Mouse (Mus musculus) heart, embryonic 11.5 days (tissue): ENCODE results near the gene Atp5d. TPM values are rescaled to one million over a fixed set of nuclear protein-coding genes. Genes with fewer than 3 reads are reported as not detected.

Experiments
- ATAC-seq: fragments of 200-750 bp; cut with Nextera tagmentation; replicated peaks from 2 replicates; pipeline ENCODE4 v1.8.0; 2017; ENCODE audit warnings: moderate library complexity; ENCODE audit not compliant: insufficient number of reproducible peaks, low FRiP score, low TSS enrichment
- H3K27ac ChIP-seq: fragments of 300-500 bp; sonication (generic); 2 replicates; pipeline ENCODE4 v1.5.1; 2014; ENCODE audit warnings: mild to moderate bottlenecking, low read depth, low read length
- H3K27me3 ChIP-seq: fragments of 300-500 bp; sonication (generic); 2 replicates; pipeline ENCODE4 v1.6.1; 2014; ENCODE audit warnings: mild to moderate bottlenecking, low read length, mixed read lengths; ENCODE audit not compliant: control insufficient read depth, insufficient read depth
- H3K36me3 ChIP-seq: fragments of 300-500 bp; sonication (generic); 2 replicates; pipeline ENCODE4 v1.6.1; 2014; ENCODE audit warnings: mild to moderate bottlenecking, low read length, moderate library complexity, mixed read lengths; ENCODE audit not compliant: control insufficient read depth, insufficient read depth
- H3K4me1 ChIP-seq: fragments of 300-500 bp; sonication (generic); 2 replicates; pipeline ENCODE4 v1.6.1; 2014; ENCODE audit warnings: low read length; ENCODE audit not compliant: control insufficient read depth, insufficient read depth
- H3K4me2 ChIP-seq: fragments of 300-500 bp; sonication (generic); 2 replicates; pipeline ENCODE4 v1.6.1; 2014; ENCODE audit warnings: mild to moderate bottlenecking, moderate library complexity
- H3K4me3 ChIP-seq: fragments of 300-500 bp; sonication (generic); 2 replicates; pipeline ENCODE4 v1.5.1; 2014; ENCODE audit warnings: low read depth, low read length
- H3K9ac ChIP-seq: fragments of 300-500 bp; sonication (generic); 2 replicates; pipeline ENCODE4 v1.6.1; 2014; ENCODE audit warnings: mild to moderate bottlenecking, low read depth, low read length, moderate library complexity
- H3K9me3 ChIP-seq: fragments of 300-500 bp; sonication (generic); replicated peaks from 2 replicates; pipeline ENCODE4 v1.6.1; 2016; ENCODE audit warnings: low read length; ENCODE audit not compliant: control insufficient read depth
- WGBS: fragments of 180-500 bp; shearing (Covaris S2); extraction: QIAGEN DNeasy Blood & Tissue Kit; methylation state at CpG from one replicate; pipeline ENCODE4 v1.1.7; 2014; ENCODE audit not compliant: insufficient replicate concordance; 5-methylcytosine and 5-hydroxymethylcytosine counted together
- polyA plus RNA-seq: library from polyadenylated mRNA; unstranded; fragments of >200 nt; fragmentation: Nextera tagmentation; extraction: Ambion mirVana; gene quantifications from 2 replicates; pipeline ENCODE4 v1.2.1, GENCODE M21; 2014

Atp5d gene
- polyA plus RNA-seq, 1 experiment from 2014 or later = 785 TPM

DNA sequence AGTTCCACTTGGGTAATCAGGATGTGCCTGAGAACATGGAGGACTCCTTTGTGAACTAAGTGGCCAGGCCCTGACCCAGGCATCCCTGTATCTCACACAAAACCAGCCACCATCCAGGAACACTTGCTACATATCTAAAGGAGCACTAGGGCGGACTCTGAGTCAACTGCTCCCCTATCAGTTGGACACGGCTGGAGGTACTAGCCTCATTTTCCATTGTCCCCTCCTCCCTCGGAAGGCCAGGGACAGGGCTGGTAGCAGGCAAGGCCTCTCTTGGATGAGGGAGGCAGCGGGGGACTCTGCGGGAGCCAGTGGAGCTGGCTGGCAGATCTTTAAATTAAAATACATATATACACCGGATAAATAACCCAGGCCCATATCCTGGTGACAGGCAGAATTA lies 55.5 kb downstream of the Atp5d start:
- ATAC-seq = no peak
- Histone ChIP-seq H3K36me3 (no peaks in the 10 kb centered on the region), H3K4me1 (0 out of 2 replicates have a peak, but pooled peaks cover 8% of the 10 kb centered on the region), H3K9me3 (no peaks in the 10 kb centered on the region), H3K4me3 (no peak overlapping the region), H3K4me2 (no peak overlapping the region), H3K27ac (no peak overlapping the region), H3K9ac (no peak overlapping the region), H3K27me3 (peaks cover 30% of the 10 kb centered on the region)
- 50% methylated on average over 6 of the region's 6 CpGs for WGBS

DNA sequence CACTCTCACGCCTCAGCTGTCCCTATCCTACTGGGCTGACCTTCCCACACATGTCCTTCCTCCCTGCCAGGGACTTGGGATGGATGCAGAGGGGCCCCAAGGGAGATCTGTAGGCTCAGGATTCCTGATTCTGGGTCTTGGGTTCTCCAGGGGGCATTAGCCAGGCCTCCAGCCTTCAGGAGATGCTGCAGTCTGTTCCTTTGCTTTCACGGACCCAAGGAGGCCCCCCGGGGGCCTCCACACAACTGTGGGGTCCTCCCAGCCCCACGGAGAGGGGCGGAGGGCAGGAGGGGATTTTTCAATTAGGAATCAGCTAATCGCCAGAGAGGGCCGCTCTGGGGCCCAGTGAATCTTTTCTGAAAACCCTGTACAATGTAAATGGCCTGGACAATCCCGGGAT lies 56.0 kb downstream of the Atp5d start:
- Histone ChIP-seq H3K4me3 (no peak overlapping the region), H3K4me1 (0 out of 2 replicates have a peak, but pooled peaks cover 8% of the 10 kb centered on the region), H3K4me2 (no peak overlapping the region), H3K36me3 (no peaks in the 10 kb centered on the region), H3K27me3 (peaks cover 27% of the 10 kb centered on the region), H3K9ac (no peak overlapping the region), H3K9me3 (no peaks in the 10 kb centered on the region), H3K27ac (no peak overlapping the region)
- no peak for ATAC-seq
- 56% methylated on average over 8 of the region's 8 CpGs for WGBS

Other genes starting within 250 kb of the Atp5d start
- gene Cfd, start 247.8 kb upstream of the Atp5d start, polyA plus RNA-seq = not detected in 2 replicates
- 30.9 and 32.0 TPM in 2 replicates for gene Med16, start 229.7 kb upstream of the Atp5d start, polyA plus RNA-seq
- gene Gm26602, start 227.8 kb upstream of the Atp5d start, polyA plus RNA-seq = 8.1 TPM in 1 of 2 replicates, not detected in the other
- 0.15 and 0.31 TPM in 2 replicates for gene Kiss1r, start 221.7 kb upstream of the Atp5d start, polyA plus RNA-seq
- gene R3hdm4, start 217.4 kb upstream of the Atp5d start, polyA plus RNA-seq = 87.6 and 89.2 TPM in 2 replicates
- 4.3 and 12.7 TPM in 2 replicates for gene Arid3a, start 211.6 kb upstream of the Atp5d start, polyA plus RNA-seq
- gene Wdr18, start 178.5 kb upstream of the Atp5d start, polyA plus RNA-seq = 89.8 and 97.6 TPM in 2 replicates
- 0.19 and 0.20 TPM in 2 replicates for gene Grin3b, start 167.9 kb upstream of the Atp5d start, polyA plus RNA-seq
- gene Tmem259, start 154.3 kb upstream of the Atp5d start, polyA plus RNA-seq = 12.8 and 15.6 TPM in 2 replicates
- gene Cnn2, start 150.0 kb upstream of the Atp5d start, polyA plus RNA-seq = 405 and 420 TPM in 2 replicates
- gene Abca7, start 142.1 kb upstream of the Atp5d start, polyA plus RNA-seq = 2.1 and 2.8 TPM in 2 replicates
- 6.2 and 7.5 TPM in 2 replicates for gene Arhgap45, start 122.0 kb upstream of the Atp5d start, polyA plus RNA-seq
- gene Polr2e, start 98.8 kb upstream of the Atp5d start, polyA plus RNA-seq = 160 and 182 TPM in 2 replicates
- gene Gpx4, start 91.5 kb upstream of the Atp5d start, polyA plus RNA-seq = 711 and 729 TPM in 2 replicates
- 8.4 and 9.6 TPM in 2 replicates for gene Sbno2, start 33.1 kb upstream of the Atp5d start, polyA plus RNA-seq
- gene Stk11, start 22.8 kb upstream of the Atp5d start, polyA plus RNA-seq = 16.5 and 20.0 TPM in 2 replicates
- gene Cbarp, start 2.2 kb downstream of the Atp5d start, polyA plus RNA-seq = 2.5 and 2.7 TPM in 2 replicates
- gene Midn, start 9.6 kb downstream of the Atp5d start, polyA plus RNA-seq = 29.5 and 31.9 TPM in 2 replicates
- 49.1 and 52.7 TPM in 2 replicates for gene Cirbp, start 27.4 kb downstream of the Atp5d start, polyA plus RNA-seq
- 9.6 and 12.4 TPM in 2 replicates for gene 1600002K03Rik, start 34.3 kb downstream of the Atp5d start, polyA plus RNA-seq
- 13.9 and 14.8 TPM in 2 replicates for gene Efna2, start 40.9 kb downstream of the Atp5d start, polyA plus RNA-seq
- 34.6 and 38.2 TPM in 2 replicates for gene Mum1, start 87.8 kb downstream of the Atp5d start, polyA plus RNA-seq
- gene Ndufs7, start 110.5 kb downstream of the Atp5d start, polyA plus RNA-seq = 499 and 501 TPM in 2 replicates
- 57.2 and 59.0 TPM in 2 replicates for gene Gamt, start 122.4 kb downstream of the Atp5d start, polyA plus RNA-seq
- gene Dazap1, start 122.9 kb downstream of the Atp5d start, polyA plus RNA-seq = 28.4 and 29.9 TPM in 2 replicates
- gene Rps15, start 153.8 kb downstream of the Atp5d start, polyA plus RNA-seq = 702 and 828 TPM in 2 replicates
- gene Apc2, start 157.3 kb downstream of the Atp5d start, polyA plus RNA-seq = 0.55 and 0.69 TPM in 2 replicates
- 29.7 and 31.0 TPM in 2 replicates for gene 2310011J03Rik, start 181.9 kb downstream of the Atp5d start, polyA plus RNA-seq
- 0.77 and 1.6 TPM in 2 replicates for gene Pcsk4, start 190.9 kb downstream of the Atp5d start, polyA plus RNA-seq
- 4.9 and 7.3 TPM in 2 replicates for gene Reep6, start 191.3 kb downstream of the Atp5d start, polyA plus RNA-seq
- gene Adamtsl5, start 209.8 kb downstream of the Atp5d start, polyA plus RNA-seq = 2.4 and 3.7 TPM in 2 replicates
- not detected in 2 replicates for gene Plk5, start 217.8 kb downstream of the Atp5d start, polyA plus RNA-seq
- gene Mex3d, start 249.0 kb downstream of the Atp5d start, polyA plus RNA-seq = 4.0 and 6.4 TPM in 2 replicates